Mouse (Mus musculus) A20 (cell line): ENCODE results near the gene Cd19.
"Not testable (repeated sequence)": the region's sequence is repeated elsewhere in the genome, so short reads cannot be mapped to it uniquely, and the experiment has no call there.

ENCODE experiments used
- DNase-seq: peaks from one replicate; pipeline ENCODE4 v3.0.0-alpha.2; 2011; ENCODE audit warnings: low read depth, low spot score

Cd19 gene

DNA sequence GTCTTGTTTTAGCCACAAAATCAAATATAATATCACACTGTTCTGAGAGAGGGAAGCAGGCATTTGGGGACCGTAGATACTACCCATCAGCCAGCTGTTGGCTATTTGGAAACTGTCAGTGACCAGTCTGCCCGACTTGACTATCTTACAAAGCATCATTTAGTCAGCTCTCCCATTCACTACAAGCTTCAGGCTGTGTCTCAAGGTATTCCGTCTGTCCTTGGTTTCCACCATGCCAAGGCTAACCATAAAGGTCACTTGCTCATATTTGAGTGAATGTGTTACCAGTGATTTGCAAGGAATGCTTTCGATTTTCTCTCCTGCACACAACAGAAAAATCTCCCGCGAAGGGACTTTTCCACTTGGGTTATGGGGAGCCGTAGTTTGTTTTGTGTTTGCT is 20.0 kb upstream of the Cd19 start:
- DNase-seq = no peak

GRCm38 (mm10) chr7:126430167-126430566 is 15.5 kb upstream of the Cd19 start:
- DNase-seq = no peak

- no peak for DNase-seq
Observed at GRCm38 (mm10) chr7:126429503-126429898, 14.8 kb upstream of the Cd19 start.

- DNase-seq = peak; percentile 95
Observed at GRCm38 (mm10) chr7:126428631-126429502, 14.2 kb upstream of the Cd19 start, which contains the start of gene Rabep2. Gene Rabep2, plus strand, starts transcription at chr7:126428759.

GRCm38 (mm10) chr7:126428154-126428553 is 13.5 kb upstream of the Cd19 start:
- no peak for DNase-seq

GRCm38 (mm10) chr7:126427323-126427860 is 12.7 kb upstream of the Cd19 start:
- DNase-seq = no peak

- DNase-seq = peak; percentile 76
Observed at GRCm38 (mm10) chr7:126424161-126424560, 9.5 kb upstream of the Cd19 start.

DNA sequence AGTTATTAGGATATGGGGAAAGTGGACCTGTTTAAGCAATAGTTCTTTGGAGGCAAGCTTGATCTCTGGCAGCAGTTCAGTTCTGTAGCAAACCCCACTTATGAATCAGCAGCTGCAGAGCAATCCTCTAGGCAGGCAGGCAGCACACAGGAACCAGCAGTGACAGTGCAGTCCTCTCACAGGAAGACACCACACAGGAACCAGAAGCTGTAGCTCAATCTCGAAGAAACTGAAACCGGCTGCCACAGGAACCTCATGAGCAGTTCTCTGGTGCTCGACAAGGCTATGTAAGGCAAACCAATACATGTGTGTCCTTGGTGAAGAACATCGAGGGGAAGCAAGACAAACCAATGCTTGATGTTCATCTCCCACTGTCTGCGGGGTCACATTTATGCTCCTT is 7.1 kb upstream of the Cd19 start:
- peak; percentile 82 for DNase-seq

DNA sequence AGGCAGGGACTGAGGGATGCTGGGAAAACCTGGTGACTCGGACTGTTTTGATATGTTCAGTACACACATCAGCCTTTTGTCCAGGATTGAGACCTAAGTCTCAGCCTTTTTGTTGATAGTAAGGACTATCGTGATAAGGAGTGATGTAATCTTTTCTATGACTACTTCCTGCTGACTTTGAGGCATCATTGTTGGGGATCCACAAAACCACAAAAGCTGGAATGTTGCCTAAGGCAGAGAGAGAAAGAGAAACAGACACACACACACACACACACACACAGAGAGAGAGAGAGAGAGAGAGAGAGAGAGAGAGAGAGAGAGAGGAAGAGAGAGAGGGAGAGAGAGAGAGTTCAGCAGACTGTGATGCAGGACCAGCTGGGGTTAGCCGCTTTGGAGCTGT is 3.8 kb upstream of the Cd19 start:
- DNase-seq = peak; percentile 20

DNA sequence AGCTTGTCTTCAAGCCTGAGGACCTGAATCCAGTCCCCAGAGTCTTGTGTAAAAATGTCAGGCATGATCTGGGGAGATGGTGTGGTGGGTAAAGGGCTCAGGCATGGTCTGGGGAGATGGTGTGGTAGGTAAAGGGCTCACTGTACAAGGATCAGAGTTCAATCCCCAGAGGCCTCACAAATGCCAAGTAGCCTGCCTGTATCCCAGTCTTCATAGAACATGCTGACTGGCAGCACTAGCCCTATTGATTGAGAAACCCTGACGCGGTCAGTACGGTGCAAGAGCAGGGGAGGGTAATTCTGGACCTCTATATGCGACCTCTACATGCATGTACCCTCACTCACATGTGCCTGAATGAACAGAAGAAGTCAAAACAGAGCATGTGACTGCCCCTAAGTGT is 2.9 kb upstream of the Cd19 start:
- DNase-seq = peak; percentile 57

DNA sequence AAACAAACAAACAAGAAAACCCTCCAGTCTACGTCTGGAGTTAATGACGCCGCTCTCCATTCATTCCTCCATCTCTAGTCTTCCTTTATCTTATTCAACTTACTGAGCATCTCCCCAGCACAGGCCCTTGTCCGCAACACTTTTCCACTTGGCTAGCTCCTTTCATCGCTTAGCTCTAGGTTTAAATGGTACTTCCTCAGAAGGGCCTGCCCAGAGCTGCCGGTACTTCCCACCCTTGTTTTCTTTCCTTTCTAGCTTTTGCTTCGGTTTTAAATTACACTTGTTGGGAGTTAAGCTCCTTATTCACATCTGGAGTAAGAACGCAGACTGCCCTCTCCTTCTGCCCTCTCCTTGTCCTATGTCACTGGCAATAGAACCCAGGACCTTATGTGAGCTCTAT is 2.4 kb upstream of the Cd19 start:
- peak; percentile 82 for DNase-seq

DNA sequence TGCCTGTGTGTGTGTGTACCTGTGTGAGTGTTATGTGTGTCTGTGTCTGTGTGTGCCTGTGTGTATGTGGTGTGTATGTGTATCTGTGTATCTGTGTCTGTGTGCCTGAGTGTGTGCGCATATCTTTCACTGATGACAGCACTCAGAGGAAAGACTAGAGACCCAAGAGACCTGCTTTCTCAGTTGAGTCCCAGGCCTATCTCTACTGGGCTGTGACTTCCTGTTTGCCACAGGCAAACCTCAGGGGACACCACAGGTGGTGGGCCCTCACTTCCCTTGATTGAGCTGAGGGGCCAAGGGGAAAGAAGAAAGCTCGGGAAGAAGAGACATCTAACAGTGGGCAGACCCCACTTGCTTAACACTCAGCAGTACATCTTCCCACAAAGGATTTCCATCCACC is 1.9 kb upstream of the Cd19 start:
- peak; percentile 90 for DNase-seq

- DNase-seq = no peak
Observed at GRCm38 (mm10) chr7:126411061-126411460, 3.6 kb downstream of the Cd19 start.

DNA sequence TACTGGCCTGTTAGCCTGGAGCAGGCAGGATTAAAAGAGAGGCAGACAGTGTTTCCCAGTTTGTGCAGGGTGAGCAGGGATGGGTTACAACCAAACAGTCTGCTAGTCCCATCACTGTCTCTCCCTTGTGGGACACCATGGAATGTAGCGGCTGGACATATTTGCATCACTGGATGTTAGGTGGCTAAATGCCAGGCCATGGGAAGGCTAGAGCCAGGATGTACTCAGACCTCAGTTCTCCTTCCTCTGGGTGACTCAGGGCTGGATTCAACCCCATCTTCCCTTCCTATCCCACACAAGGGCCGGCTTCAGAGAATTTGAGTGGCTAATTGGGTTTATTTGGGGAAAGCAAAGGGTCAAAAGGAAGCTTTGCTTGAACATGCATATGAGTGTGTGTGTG is 6.0 kb downstream of the Cd19 start:
- DNase-seq = no peak

DNA sequence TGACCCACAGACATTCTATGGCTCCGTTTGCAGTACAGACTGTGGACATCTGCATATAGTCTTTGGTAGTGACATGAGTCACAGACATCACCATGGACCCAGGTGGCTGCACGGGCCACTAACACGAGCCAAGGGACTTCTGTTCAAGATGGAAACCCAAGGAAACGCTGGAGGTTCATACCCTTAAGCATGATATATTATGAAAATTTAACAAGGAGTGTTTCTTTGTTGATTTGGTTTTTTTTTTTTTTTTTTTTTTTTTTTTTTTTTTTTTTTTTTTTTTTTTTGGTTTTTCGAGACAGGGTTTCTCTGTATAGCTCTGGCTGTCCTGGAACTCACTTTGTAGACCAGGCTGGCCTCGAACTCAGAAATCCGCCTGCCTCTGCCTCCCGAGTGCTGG is 12.2 kb downstream of the Cd19 start:
- not testable (repeated sequence) for DNase-seq

DNA sequence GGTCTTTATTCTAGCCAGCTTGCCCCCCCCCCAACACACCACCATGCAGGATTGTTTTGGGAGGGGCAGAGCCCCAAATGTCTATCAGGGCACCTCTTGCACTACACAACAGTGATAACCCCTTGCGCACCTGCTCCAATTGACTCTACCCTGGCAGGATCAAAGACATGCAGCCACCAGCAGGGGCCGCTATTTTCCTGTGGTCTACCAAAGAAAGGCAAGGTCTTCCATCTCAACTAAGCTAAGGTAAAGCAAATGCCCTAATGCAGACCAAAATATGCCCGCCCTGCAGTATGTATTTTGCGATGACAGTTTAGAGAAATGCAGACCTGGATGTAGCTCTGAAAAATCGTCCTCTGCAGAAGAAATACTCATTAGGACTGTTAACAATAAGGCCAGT is 15.1 kb downstream of the Cd19 start:
- DNase-seq = peak; percentile 90

- DNase-seq = no peak
Observed at GRCm38 (mm10) chr7:126397822-126398221, 16.9 kb downstream of the Cd19 start.

DNA sequence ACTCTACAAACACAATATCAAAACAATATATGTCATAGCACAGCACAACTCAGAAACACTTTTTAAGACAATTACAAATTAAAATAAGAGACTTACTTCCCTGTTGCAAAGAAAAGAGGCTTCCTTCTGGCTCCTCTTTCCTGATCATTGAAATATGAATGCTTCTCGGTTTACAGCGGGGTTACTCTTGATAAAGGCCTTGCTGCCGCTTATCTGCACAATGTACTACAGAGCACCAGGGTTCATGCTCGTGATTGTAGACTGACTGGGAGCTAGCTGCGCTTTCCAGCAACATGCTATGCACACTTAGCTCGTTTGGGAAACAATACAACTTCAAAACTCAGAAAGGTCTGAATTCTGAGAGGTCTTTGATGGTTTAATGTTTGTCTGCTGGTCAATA is 17.5 kb downstream of the Cd19 start:
- DNase-seq = no peak

DNA sequence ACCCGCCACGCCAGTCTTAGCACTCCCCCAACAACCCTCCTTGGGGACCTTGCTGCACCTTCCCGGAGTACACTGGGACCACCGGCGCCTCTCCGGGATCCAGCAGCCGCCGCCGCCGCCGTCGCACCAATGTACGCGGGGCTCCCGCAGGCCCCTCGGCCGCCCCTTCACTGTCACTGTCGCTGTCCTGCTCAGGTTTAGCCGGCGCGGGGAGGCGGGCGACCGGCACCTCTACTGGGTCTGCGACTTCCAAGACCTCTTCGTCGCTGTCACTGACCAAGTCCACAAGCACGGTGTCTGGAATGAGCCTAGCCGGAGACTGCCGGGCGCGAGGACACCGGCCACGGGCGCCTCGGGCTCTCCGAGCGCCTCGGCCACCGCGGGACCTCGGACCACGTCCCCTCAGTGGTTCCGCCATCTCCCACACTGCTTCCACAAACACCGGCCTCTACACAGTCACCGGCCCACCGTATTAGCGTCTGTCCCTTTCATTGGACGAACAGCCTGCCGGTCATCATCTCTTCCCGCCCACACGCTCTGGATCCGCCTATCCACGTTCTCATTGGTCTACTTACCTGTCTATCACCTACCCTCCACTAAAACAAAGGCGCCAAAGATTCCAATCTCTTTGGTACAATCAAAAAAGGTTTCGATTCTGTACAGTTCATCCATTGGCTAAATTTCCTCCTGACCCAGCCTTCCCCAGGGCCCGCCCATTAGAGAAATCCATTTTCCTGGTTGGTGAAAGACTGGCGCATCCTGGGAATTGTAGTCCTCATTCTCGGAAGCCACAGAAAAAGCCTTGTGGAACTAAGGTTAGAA is 18.2 kb downstream of the Cd19 start, which contains the start of gene Nfatc2ip:
Gene Nfatc2ip, minus strand, starts transcription at position 440 of the 822 bp plus-strand sequence.
- peak; percentile 99 for DNase-seq

- DNase-seq = not testable (repeated sequence)
Observed at GRCm38 (mm10) chr7:126392086-126392884, 22.4 kb downstream of the Cd19 start.

DNA sequence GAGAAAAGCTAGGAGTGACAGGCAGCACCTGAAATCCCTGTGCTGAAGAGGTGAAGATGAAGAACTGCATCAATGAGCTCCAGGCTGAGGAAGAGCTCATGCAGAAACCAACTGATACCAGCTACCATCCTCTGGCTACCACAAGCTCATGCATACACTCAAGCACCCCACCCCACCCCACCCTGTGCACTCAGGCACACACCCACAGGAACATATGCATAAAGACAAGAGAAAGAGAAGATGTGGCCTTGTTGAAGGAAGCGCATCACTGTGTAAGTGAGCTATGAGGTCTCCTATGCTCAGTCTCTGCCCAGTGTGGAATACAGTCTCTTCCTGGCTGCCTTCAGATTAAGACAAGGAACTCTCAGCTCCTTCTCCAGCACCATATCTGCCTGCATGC is 26.5 kb downstream of the Cd19 start:
- DNase-seq = no peak
